Mouse (Mus musculus): ENCODE measurements at regions not wholly inside any gene's neighbourhood (a gene's known extent, or its start where the extent isn't known, plus 50 kb on each side); places are given as distances from the start of the nearest gene placed in this dataset.

DNA sequence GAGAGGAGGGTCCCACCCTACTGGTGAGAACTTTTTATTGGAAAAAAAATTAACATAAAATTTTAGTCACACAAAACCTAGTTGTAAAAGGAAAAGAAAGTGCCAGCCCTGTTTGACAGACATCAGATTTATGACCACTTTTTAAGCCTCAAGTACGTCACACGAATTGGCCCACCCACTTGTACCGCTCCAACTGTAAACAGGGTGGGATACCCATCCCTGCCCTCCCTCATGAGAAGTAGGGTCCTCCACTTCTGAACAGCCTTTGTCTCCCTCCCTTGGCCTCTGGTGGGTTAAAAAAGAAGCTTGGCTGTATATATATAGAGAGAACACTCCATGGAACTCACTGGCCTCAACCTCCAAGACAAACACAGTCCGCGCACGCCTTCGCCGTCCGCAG is 303.5 kb downstream of the Sox9 start:
- in situ Hi-C loops (cut with MboI, MseI), result no loop called here

DNA sequence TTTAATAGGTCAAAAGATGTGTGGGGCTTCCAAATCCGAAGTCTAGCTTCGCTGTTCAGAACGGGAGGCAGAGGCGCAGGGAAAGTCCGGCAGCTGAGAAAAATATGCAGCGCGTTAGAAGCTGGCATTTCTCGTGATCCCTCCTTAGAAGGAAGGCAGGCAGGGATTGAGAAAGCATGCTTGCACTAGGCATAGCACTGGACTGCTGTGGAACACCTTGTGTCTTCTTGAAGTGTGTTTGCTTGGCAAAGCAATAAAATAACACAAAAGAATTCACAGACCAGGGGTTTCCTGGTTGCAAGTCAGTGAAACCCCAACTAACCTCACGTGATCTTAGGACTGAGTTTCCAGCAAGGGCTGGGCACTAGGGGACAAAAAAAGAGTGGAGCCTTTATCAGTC is 305.1 kb downstream of the Sox9 start:
- in situ Hi-C loops (cut with MboI, MseI), result no loop called here

DNA sequence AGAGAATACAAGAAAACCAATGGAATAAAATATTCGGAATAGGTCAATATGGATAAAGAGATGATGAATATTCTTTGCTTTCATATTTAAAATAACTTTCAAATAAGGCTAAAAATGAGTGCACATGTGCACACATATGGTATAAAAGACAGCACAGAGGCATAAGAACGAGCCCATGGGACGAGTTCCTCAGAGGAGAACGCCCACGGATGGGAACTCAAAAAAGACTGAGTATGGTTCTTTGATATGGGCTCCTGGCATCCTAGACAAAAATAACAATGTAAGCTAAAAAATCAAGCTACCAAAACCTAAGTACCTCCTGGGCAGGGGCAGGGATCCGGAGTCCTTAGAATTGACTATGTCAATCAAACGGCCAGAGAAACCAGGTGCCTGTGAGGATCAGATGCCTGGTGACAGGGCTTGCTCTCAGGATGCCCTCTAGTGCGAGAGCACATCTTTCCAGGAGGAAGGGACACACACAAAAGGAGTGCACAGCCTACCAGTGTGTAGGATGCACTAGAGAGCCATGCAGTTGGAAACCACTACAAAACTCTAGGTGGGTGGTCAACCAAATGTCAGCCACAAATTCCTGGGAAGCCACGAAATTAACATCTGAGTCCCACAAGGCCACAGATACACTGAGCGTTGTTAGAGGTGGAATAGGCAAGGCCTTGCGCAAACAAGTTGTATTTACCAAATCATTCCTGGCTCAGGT is 307.8 kb downstream of the Sox9 start:
- in situ Hi-C loops (cut with MboI, MseI), result no loop called here

DNA sequence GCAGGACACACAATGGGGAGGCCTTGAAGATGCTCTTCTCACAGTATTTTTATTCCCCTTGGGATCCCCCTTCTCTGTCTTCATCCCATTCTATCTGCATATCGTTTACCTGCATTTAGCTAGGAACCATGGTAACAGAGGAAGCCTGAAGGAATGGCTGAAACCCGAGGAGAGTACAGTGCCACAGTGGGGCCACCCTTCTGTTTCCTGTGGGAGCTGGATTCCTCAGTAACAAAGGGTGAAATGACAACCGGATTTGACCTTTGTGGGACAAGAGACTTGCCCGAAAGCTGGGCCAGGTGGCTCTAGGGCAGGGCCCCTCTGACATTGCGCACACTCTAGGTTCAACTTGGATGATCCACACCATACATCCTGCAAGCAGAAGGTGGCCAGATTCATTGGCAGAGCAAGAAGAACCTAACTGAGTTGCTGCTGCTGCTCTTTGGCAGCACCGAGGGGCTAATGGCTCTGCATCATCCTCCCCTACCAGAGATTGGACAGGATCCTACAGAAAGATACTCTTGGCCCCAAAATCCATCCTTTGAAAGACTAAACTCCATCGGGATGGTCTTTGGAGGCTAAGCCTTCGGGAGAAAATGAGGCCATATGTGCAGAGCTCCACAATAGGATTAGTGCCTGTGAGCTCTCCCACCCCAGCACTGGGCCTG is 310.0 kb downstream of the Sox9 start:
- in situ Hi-C loops (cut with MboI, MseI), result no loop called here

DNA sequence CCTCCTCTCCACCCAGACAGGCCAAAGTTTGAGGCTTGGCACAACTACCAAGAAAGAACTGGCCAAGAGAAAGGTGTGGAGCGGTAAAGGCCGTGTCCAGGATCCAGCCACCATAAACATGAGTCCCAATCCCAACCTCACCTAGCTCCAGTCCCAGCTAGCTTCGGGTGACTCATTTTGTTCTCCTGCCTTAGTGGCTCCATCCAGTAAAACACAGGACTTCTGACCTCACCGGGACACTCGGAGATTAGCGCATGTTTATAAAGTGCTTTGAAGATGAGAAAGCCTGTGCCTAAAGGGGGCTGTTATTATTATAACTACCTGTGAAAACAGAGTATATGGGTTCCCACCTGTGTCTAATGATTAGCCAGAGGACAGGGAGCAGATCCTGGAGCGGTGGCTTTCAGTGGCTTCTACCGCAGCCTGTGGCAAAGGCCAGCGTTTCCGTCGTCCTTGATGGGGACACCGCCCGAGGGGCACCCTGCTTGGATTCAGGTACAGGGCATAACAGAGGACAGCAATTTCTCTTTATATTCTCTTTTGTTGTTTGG is 311.9 kb downstream of the Sox9 start:
- in situ Hi-C loops (cut with MboI, MseI), result no loop called here

DNA sequence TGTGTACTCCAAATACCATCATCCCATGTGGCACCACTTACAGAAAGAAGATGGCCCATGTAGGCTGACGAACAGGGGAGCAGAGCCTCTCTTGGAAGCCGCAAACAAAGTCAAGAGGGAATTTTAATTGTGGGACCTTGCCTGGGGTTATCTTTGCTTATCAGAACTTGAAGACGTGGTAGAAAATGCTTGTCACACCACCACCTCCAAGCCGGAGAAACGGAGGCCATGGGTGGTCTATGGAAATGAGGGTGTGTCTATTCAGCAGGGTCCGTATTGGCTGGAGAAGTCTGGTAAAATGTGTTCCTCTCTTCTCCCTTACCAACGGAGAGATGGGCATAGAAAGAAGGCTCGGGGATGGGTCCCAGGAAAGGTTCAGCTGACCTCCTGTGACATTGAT is 313.6 kb downstream of the Sox9 start:
- in situ Hi-C loops (cut with MboI, MseI), result no loop called here

DNA sequence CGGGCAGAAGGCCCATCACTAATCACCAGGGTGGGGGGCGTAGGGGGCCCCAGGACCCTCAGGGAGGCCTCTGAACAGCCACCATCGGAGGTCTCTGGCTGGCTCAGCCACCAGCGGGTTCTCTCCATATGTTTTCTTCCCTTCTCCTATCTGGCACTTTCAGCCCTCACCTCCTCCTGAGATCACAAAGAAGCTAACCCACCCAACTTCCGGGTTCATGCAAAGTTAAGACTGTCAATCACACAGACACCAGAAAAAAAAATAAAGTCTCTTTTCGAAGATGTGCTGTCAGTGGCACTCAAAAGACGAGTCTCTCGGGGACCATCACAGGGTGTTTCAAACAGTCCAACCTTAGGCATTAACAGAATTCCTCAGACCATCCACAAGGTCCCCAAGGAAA is 314.2 kb downstream of the Sox9 start:
- in situ Hi-C loops (cut with MboI, MseI), result no loop called here

DNA sequence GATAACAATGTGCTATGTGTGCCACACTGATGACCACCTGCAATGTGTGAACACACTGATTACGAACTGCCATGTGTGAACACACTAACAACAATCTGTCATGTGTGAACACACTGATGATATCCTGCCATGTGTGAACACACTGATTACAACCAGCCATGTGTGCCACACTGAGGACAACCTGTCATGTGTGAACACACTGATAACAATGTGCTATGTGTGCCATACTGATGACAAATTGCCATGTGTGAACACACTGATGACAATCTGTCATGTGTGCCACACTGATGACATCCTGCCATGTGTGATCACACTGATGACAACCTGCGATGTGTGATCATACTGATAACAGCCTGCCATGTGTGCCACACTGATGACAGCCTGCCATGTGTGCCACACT is 316.3 kb downstream of the Sox9 start:
- in situ Hi-C loops (cut with MboI, MseI), result no loop called here

DNA sequence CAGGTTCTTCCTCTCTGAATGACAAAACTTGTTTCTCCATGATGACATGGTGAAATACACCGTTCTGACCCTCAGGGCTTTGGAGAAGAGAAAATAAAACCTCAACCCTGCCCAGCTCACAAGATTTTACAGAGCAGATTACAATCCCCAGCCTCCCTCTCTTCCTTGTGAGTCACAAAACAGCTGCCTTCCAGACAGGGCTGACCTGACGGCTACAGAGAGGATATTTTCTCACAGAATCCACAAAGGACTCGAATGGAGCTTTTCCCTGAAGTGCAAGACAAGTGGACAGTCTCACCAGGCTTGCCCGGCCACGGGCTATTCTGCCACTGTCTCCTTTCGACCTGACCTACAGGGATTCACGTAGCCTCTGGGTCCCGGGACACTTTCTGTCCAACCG is 318.8 kb downstream of the Sox9 start:
- in situ Hi-C loops (cut with MboI, MseI), result no loop called here

DNA sequence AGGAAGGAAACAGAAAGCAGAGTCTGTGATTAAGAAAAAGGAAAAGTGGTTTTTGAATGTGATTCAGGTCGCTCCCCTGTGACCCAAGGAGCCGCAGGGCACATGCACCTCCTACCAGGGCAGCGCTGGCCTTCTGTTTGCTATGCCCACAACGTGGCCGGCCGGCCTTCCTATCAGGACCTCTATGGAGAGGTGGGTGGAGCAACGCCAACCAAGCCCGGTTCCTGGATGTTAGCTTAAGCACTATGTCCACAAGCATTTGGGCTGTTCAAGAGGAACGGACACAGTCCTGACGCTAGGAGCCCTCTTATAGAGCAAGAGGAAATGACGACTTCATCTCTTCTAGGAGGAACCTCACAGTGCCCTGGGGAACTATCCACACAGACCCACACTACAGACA is 319.5 kb downstream of the Sox9 start:
- in situ Hi-C loops (cut with MboI, MseI), result no loop called here

DNA sequence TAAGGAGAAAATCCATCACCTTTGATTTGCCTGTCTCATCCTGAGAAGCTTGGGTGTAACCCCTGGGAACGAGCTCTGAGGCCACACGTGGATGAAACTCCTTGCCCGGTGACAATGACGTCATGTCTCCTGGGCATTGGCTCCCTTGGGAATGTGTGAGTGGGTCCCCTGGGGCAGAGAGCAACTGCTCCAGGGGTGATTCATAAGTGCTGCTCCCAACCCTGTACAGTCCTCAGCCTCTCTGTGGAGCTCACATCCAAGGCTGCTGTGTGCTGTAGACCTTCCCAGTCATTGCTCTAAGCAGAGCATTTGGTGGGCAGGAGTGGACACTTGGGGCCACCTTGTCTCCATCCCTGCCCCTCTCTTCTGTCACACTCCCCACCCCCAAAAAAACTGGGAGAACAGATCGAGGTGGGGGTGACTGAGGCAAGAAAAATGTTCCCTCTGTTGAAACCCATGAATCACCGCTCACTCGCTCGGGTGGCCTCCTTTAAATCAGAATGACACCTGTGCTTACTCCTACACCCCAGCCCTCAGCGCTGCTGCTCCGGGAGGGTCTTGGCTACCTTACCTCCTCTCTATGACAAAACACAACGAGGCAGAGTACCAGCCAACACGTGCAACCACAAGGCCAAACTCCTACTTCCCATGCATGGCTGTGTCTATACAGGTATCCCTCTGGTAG is 321.3 kb downstream of the Sox9 start:
- in situ Hi-C loops (cut with MboI, MseI), result no loop called here

DNA sequence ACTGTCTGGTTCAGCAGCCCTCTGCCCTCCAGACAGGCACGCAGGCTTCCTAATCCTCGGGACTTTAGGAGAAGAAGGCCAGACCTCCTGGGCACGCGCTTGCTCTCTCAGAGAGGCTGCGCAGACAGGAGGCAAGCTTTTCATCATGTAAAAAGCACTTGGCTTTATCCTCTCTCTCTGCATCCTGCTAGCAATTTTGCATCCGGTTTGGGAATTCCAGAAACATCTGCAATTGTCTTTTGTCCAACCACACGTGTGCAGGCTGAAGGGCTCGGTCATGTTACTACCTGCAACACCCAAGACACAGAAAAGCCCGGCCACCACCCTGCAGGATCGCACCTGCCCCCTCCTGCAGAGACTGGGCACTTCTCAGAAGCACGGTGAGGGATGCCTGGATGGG is 323.3 kb downstream of the Sox9 start:
- in situ Hi-C loops (cut with MboI, MseI), result no loop called here

DNA sequence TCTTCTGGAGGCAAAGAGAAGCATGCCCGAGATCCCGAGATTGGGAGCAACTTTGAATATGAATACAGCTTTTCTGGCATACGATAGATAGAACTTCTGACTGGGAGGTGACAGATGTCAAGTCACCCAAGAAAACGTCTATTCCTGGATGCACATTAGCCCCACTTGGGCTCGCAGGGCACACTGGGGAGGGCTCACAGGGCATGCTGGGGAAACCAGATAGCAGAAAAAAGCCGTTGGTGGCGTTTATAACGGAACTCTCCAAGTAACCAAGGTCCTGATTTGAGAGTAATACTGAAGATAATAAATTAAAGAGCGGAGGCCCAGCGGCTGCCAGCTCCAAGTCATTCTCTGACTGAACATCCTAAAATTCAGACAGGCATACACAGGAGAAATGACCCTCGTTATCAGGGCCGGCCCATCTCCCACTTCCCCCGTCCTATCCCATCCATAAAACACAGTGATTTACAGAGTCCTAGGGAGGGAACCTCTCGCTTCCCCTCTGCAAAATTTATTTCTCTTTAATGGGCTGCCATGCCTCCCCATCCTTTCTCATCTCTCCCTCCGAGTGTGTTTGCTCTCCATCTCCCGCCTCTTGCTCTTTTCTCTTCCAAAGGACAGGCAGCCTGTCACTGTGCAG is 325.3 kb downstream of the Sox9 start:
- in situ Hi-C loops (cut with MboI, MseI), result no loop called here

DNA sequence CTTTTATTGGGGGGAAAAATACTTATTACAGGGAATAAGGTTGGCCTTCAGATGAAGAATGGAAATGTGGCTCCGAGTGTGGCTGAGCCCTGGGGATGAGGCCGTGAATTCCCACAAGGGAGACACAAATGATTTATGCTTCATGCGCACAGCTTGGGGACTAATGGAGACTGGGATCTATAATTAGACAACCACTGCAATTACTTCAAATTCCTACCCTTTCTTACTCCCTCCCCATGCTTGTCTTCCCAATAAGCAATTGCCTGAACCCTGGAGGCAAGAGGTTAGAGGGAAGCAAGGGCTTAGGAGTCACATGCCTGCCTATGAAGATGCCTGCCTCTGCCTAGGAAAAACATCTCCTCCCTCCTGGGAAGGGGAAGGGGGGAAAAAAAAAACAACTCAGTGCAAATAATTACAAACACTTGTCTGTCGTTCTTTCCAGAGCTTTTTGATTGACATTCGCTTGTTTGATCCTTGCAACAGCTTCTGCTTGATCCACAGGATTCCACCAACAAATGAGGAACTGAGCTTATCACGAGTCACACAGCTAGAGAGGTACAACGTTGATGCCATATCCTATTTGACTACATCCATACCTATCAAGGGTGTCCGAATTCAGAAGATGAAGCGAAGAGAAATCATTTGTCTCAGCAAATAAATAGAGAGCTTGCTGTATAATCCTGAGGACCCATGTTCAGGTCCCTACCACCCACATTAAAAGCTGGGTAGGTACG is 326.1 kb downstream of the Sox9 start:
- in situ Hi-C loops (cut with MboI, MseI), result no loop called here

DNA sequence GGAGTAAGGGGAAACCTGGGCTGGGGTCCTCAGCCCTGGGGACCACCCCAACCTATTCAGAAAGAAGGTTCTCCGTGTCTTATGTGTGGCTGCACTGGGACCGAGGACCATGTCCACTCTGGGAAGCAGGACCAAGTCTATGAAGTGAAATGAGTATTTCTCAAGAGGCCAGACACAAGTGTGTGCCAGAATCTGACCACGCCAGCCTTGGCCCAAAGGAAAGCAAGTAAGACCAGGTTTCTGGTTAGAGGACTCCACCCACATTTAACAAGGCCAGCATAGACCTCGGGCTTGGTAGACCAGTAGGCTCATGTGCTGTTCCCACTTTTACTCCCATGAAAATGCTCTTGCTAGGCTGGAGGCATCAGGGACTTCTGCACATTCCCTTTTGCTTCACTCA is 327.1 kb downstream of the Sox9 start:
- in situ Hi-C loops (cut with MboI, MseI), result no loop called here

DNA sequence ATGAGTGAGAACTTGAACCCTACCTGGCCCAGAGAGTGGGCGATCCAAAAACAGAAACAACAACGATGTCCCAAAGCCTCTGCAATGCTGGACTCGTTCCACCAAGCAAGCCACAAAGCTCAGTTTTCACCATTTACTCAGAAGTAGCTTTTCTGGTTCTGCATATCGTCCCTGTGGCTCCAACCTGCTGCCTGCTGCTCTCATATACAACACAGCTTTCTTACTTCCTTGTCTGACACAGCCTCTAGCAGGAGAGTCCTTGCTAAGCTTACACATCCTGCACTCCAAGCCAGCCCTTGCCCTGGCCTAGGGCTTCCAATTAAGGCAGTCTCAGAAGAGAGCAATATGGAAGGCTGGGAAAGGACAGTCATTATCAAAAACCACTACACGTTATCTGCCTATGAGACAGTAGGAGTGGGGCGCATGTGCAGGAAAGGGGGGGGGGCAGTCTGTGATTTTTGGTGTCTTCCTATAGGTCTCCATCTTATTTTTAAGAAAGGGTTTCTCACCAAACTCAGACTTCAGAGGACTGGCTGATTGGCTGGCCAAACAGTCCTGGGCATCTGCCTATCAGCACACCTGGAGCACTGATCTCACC is 331.3 kb downstream of the Sox9 start:
- in situ Hi-C loops (cut with MboI, MseI), result no loop called here

DNA sequence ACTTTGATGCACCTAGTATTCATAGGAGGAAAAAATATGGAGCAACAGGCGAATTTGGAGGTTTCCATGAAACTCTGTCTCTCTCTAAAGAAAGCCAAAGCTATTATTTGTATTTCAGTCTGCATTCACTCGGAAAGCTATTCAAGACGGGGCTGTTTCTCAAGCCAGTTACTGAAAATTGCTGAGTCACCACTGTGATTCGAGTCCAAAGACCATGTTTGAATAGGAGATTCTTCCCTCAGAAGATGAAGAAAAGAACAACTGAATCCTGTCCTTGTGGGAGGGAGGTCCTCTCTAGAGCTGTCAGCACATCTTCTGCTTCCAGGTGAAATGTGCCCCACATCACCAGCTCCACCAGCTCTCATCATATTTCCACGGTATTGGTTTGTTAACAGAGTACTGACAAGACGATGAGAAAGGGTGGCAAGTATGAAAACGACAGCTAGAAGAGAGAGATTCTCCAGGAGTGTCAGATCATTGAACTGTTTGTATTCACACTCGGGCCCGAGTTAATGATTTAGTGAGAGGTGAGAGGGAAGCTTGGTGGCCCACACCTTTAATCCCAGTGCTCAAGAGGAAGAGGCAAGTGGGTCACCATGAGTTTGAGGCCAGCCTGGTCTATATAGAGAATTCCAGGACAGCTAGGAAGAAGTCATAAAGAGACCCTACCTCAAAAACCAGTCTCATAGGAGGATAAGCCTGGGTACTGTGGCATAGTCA is 335.3 kb downstream of the Sox9 start:
- in situ Hi-C loops (cut with MboI, MseI), result no loop called here

DNA sequence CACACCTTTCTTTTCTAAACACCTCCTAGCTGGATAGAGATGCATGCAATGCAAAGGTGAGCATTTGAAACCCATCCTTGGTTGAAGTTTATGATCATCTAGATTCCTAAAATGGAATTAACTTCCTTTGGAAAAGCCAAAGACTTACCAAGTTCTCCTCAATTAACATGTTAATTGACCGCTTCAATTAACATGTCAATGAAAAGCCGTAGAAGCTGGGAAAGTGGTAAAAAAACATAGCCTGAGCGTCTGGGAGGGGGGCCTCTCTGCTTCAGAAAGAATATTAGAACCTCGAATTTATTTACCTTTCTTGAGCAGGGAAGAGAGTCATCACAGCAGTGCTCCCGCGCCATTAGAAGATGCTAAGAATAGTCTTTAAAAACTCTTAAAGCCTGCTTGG is 338.5 kb downstream of the Sox9 start:
- in situ Hi-C loops (cut with MboI, MseI), result no loop called here

DNA sequence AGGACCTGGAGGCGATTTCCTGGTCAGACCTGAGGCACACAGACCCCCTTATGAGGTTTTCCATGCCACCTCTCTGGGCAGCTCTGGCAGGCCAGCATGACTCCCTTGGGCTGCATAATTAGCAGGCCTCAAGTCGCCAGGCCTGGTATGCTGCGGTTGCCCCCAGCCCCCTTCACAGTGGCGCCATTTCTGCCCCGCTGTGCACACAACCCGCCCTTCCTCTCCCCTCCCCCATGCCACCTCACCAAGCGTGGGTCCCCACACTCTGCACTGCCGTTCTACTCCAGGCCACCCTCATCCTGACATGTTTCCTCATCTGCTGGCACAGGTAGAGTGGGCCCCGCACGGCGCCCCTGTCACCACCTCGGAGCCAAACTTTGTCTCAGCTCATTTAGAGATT is 339.3 kb downstream of the Sox9 start:
- in situ Hi-C loops (cut with MboI, MseI), result no loop called here

DNA sequence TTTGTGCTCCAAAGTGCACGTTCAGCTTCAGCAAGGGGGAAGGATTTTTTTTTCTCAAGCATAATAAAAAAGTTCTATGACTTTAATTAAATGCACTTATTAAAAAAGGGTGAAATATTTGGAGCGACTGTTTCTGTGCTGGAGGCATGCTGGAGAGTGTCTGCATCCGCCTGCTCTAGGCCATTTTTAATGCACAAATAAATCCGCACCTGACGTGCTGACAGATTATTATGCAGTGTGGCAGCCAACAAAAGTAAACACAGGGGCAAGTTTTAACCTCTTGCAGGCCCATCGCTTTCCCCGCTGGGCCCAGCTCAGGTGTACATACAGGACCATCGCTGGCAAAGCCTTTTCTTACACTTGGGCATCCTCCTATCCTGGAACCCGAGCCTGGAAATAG is 340.1 kb downstream of the Sox9 start:
- in situ Hi-C loops (cut with MboI, MseI), result no loop called here

DNA sequence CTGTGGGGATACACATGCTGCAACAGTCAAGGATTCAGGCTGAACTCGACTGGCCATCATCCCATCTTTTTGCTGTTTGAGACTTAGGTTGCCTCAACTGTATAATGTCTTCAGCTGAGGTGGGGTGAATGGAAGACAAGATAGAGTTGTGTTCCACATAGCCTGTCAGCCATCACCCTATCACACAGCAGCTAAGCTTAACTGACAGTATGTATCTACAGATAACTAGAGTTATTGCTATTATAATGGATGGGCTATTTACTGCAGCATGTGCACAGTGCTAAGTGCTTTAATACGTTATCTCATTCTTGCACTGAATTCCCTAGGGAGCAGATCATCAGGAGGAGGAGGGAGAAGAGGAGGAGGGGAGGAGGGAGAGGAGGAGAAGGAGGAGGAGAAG is 340.9 kb downstream of the Sox9 start:
- in situ Hi-C loops (cut with MboI, MseI), result no loop called here
